Mouse (Mus musculus): ENCODE results near the gene Brd7.

- TF ChIP-seq POLR2A (IDR thresholded peaks at IDR 0.05; ENCODE audit: low read depth, low read length) (no peak), CTCF (IDR thresholded peaks at IDR 0.05; ENCODE audit: extremely low read depth, insufficient read depth, insufficient read length, insufficient replicate concordance) (no peak)
Measured at GRCm38 (mm10) chr8:88376836-88377582, 15.0 kb upstream of the Brd7 start.

All from spleen, adult 2 months (tissue).